ENCODE assay signal across 21 mouse cellular contexts in the genomic region with DNA sequence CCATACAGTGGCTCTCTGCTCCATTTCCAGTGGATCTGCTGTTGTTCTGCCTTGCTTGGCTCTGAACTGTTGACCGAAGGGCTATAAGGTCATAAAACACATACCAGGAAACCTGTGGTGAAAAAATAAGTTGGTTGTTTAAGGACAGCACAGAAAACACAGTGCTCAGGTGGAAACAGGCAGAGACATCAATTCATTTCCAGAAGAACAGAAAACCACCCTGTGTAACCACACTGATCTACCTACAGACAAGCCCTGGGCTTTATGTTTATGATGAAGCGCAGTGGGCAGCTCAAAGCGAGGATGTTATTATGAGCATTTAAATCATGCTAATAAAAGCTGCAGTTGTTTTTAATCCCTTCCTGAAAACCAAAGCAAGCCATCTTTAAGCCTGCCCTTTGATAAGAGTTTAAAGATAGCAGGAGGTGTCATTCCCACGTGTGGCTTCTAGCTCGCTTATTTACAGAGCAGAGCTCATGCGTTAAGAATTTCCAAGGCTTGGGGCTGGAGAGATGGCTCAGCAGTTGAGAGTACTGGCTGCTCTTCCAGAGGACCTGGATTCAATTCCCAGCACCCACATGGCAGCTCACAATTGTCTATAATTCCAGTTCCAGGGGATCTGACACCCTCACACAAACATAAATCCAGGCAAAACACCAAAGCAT. TPM values are rescaled to one million over a fixed set of nuclear protein-coding genes. Genes with fewer than 3 reads are reported as not detected.
DNase-seq lines count a peak whose midpoint lies in the region; ATAC-seq and TF ChIP-seq lines count a peak whose summit lies in the region.
"Had no signal": no experiment of that assay in that cellular context is flagged by ENCODE, and none has a peak within 500 bp of the region (broad histone marks: within the 10 kb centered on the region; RNA-seq: fewer than 3 reads in every experiment).

No protein-coding gene starts in this region.

- TF ChIP-seq POLR2A in lung, adult 2 months (IDR thresholded peaks at IDR 0.05; ENCODE audit: borderline replicate concordance, extremely low read depth, low read depth, low read length): no peak

- H3K4me1 ChIP-seq in heart, embryonic 13.5 days: peaks cover 35% of the 10 kb centered on the region
- H3K4me1 ChIP-seq in heart, embryonic 11.5 days (ENCODE audit: control insufficient read depth, insufficient read depth, low read length): no peaks in the 10 kb centered on the region
- peaks cover 22% of the 10 kb centered on the region for H3K4me1 ChIP-seq in lung, embryonic 16.5 days (replicated peaks; ENCODE audit: control insufficient read depth, insufficient read depth, low read length)
- peaks cover 18% of the 10 kb centered on the region for H3K4me1 ChIP-seq in lung, adult 2 months (ENCODE audit: control insufficient read depth, insufficient read depth, low read length)
- H3K4me1 ChIP-seq in hindbrain, embryonic 14.5 days (replicated peaks; ENCODE audit: control insufficient read depth, insufficient read depth, low read length): no peaks in the 10 kb centered on the region
- H3K4me1 ChIP-seq: forebrain, embryonic 13.5 days had no signal

- no peak overlapping the region for H3K4me3 ChIP-seq in heart, embryonic 13.5 days
- H3K4me3 ChIP-seq in heart, embryonic 11.5 days (ENCODE audit: low read depth, low read length): no peak overlapping the region
- no peak overlapping the region for H3K4me3 ChIP-seq in lung, embryonic 16.5 days (ENCODE audit: low read length)
- H3K4me3 ChIP-seq in lung, adult 2 months (replicated peaks; ENCODE audit: extremely low read depth, low read depth, low read length): no peak overlapping the region
- no peak overlapping the region for H3K4me3 ChIP-seq in hindbrain, embryonic 14.5 days (replicated peaks; ENCODE audit: low read length)
- H3K4me3 ChIP-seq: forebrain, embryonic 13.5 days; limb, embryonic 13.5 days; lung, embryonic 15.5 days; midbrain, embryonic 10.5 days; myocyte had no signal

- H3K27ac ChIP-seq in heart, embryonic 13.5 days (replicated peaks): peak overlapping the region; percentile 82
- no peak overlapping the region for H3K27ac ChIP-seq in heart, embryonic 11.5 days (ENCODE audit: low read depth, low read length)
- peak overlapping the region; percentile 74; the same call in 1 of the 2 replicates for H3K27ac ChIP-seq in lung, embryonic 16.5 days (ENCODE audit: low read length)
- H3K27ac ChIP-seq in hindbrain, embryonic 14.5 days: no peak overlapping the region
- H3K27ac ChIP-seq: forebrain, embryonic 13.5 days; limb, embryonic 13.5 days; liver, embryonic 14.5 days; midbrain, embryonic 10.5 days had no signal

- TF ChIP-seq CTCF in lung, adult 2 months (IDR thresholded peaks at IDR 0.05; ENCODE audit: insufficient read depth, low read length): no peak

- H3K36me3 ChIP-seq in heart, embryonic 13.5 days: no peaks in the 10 kb centered on the region
- no peaks in the 10 kb centered on the region for H3K36me3 ChIP-seq in heart, embryonic 11.5 days (ENCODE audit: control insufficient read depth, insufficient read depth, low read length)
- no peaks in the 10 kb centered on the region for H3K36me3 ChIP-seq in lung, embryonic 16.5 days (ENCODE audit: control insufficient read depth, insufficient read depth, low read length)
- H3K36me3 ChIP-seq in hindbrain, embryonic 14.5 days (replicated peaks; ENCODE audit: control insufficient read depth, insufficient read depth): no peaks in the 10 kb centered on the region
- H3K36me3 ChIP-seq: limb, embryonic 13.5 days; lung, embryonic 15.5 days; midbrain, embryonic 10.5 days had no signal

- no peak overlapping the region for H3K4me2 ChIP-seq in heart, embryonic 13.5 days
- no peak overlapping the region for H3K4me2 ChIP-seq in heart, embryonic 11.5 days
- H3K4me2 ChIP-seq in lung, embryonic 16.5 days (ENCODE audit: low read depth, low read length): no peak overlapping the region
- H3K4me2 ChIP-seq in hindbrain, embryonic 14.5 days (replicated peaks): no peak overlapping the region
- H3K4me2 ChIP-seq: forebrain, embryonic 13.5 days; limb, embryonic 13.5 days; lung, embryonic 15.5 days had no signal

- H3K9me3 ChIP-seq in heart, embryonic 13.5 days: 0 out of 2 replicates have a peak, but pooled peaks cover 5% of the 10 kb centered on the region
- H3K9me3 ChIP-seq in heart, embryonic 11.5 days (replicated peaks; ENCODE audit: control insufficient read depth, low read length): no peaks in the 10 kb centered on the region; the same call in 1 of the 2 replicates
- no peaks in the 10 kb centered on the region for H3K9me3 ChIP-seq in lung, embryonic 16.5 days (ENCODE audit: control insufficient read depth, low read length)
- no peaks in the 10 kb centered on the region for H3K9me3 ChIP-seq in hindbrain, embryonic 14.5 days (ENCODE audit: control insufficient read depth, low read length)
- H3K9me3 ChIP-seq: forebrain, embryonic 13.5 days; limb, embryonic 13.5 days; lung, embryonic 15.5 days; midbrain, embryonic 10.5 days had no signal

- no peaks in the 10 kb centered on the region for H3K27me3 ChIP-seq in heart, embryonic 13.5 days (replicated peaks)
- H3K27me3 ChIP-seq in heart, embryonic 11.5 days (ENCODE audit: control insufficient read depth, insufficient read depth, low read length): no peaks in the 10 kb centered on the region
- H3K27me3 ChIP-seq in lung, embryonic 16.5 days (ENCODE audit: control insufficient read depth, insufficient read depth, low read depth, low read length): no peaks in the 10 kb centered on the region
- no peaks in the 10 kb centered on the region for H3K27me3 ChIP-seq in hindbrain, embryonic 14.5 days (ENCODE audit: control insufficient read depth, insufficient read depth, low read length)
- H3K27me3 ChIP-seq: forebrain, embryonic 13.5 days; limb, embryonic 13.5 days; lung, embryonic 15.5 days had no signal

- WGBS in heart, embryonic 13.5 days: 55% methylated on average over 6 of the region's 6 CpGs
- 61% methylated on average over 6 of the region's 6 CpGs for WGBS in heart, embryonic 11.5 days (ENCODE audit: insufficient replicate concordance)
- 69% methylated on average over 6 of the region's 6 CpGs for WGBS in lung, embryonic 16.5 days
- WGBS in lung, adult 2 months: 57% methylated on average over 6 of the region's 6 CpGs
- WGBS in hindbrain, embryonic 14.5 days: 90% methylated on average over 6 of the region's 6 CpGs

- no peak for DNase-seq in lung, adult 2 months
- peak; percentile 31 for DNase-seq in skeletal muscle tissue, adult 2 months (ENCODE audit: low read depth, low spot score)
- no peak for DNase-seq in hindbrain, embryonic 14.5 days (ENCODE audit: low spot score)
- no peak for DNase-seq in right cerebral cortex, postnatal 36 days (ENCODE audit: low spot score in 2 of 2)
- DNase-seq: adrenal gland, postnatal 36 days; B cell, adult 2 months; cerebellum, adult 9-10 months; layer of hippocampus, adult 9-11 months; right cerebral cortex, adult 18-20 months; thymus, postnatal 14 days had no signal

- H3K9ac ChIP-seq in heart, embryonic 13.5 days: no peak overlapping the region
- no peak overlapping the region for H3K9ac ChIP-seq in heart, embryonic 11.5 days (ENCODE audit: low read depth, low read length)
- H3K9ac ChIP-seq in lung, embryonic 16.5 days (ENCODE audit: low read length): no peak overlapping the region
- H3K9ac ChIP-seq in hindbrain, embryonic 14.5 days: no peak overlapping the region
- H3K9ac ChIP-seq: forebrain, embryonic 13.5 days; limb, embryonic 13.5 days; liver, embryonic 14.5 days; lung, embryonic 15.5 days had no signal

- ATAC-seq in heart, embryonic 13.5 days (ENCODE audit: extremely low read depth, insufficient number of reproducible peaks, low FRiP score, low TSS enrichment): no peak
- no peak for ATAC-seq in heart, embryonic 11.5 days (replicated peaks; ENCODE audit: insufficient number of reproducible peaks, low FRiP score, low TSS enrichment)
- no peak for ATAC-seq in lung, embryonic 16.5 days (ENCODE audit: low read depth)
- peak; percentile 65 for ATAC-seq in activated CD4-positive, CD25-positive, alpha-beta regulatory T cell, adult 4 months
- no peak for ATAC-seq in hindbrain, embryonic 14.5 days (ENCODE audit: low FRiP score)
- ATAC-seq: forebrain, embryonic 13.5 days; midbrain, embryonic 16.5 days had no signal

RNA-seq across cellular contexts. Expression of a gene that starts 38.0 kb away (rescaled TPM):
- polyA plus RNA-seq in heart, embryonic 13.5 days (2015; fragmentation: Nextera tagmentation; extraction: Ambion mirVana): 9.7 and 10.2 TPM in 2 replicates
- polyA plus RNA-seq in heart, embryonic 11.5 days (2014; fragmentation: Nextera tagmentation; extraction: Ambion mirVana): 13.3 and 14.3 TPM in 2 replicates
- polyA plus RNA-seq in lung, embryonic 16.5 days (2015; fragmentation: Nextera tagmentation; extraction: Ambion mirVana): 16.4 and 17.6 TPM in 2 replicates
- 19.1 and 24.7 TPM in 2 replicates for polyA plus RNA-seq in lung, adult 2 months (2012; rRNA removed)
- polyA plus RNA-seq in activated CD4-positive, CD25-positive, alpha-beta regulatory T cell, adult 4 months (2017; shearing (Covaris generic)): 10 to 100 TPM; 16.4 to 18.0 TPM
- polyA plus RNA-seq in hindbrain, embryonic 14.5 days (2014; fragmentation: Nextera tagmentation; extraction: Ambion mirVana): 18.7 and 18.8 TPM in 2 replicates

RNA-seq across cellular contexts. Expression of a gene that starts 40.8 kb away (rescaled TPM):
- polyA plus RNA-seq in heart, embryonic 13.5 days (2015; fragmentation: Nextera tagmentation; extraction: Ambion mirVana): 281 and 299 TPM in 2 replicates
- 342 and 382 TPM in 2 replicates for polyA plus RNA-seq in heart, embryonic 11.5 days (2014; fragmentation: Nextera tagmentation; extraction: Ambion mirVana)
- 437 and 492 TPM in 2 replicates for polyA plus RNA-seq in lung, embryonic 16.5 days (2015; fragmentation: Nextera tagmentation; extraction: Ambion mirVana)
- polyA plus RNA-seq in lung, adult 2 months (2012; rRNA removed): 3.0 and 13.6 TPM in 2 replicates
- polyA plus RNA-seq in activated CD4-positive, CD25-positive, alpha-beta regulatory T cell, adult 4 months (2017; shearing (Covaris generic)): 100 to 1,000 TPM; 202 to 218 TPM
- polyA plus RNA-seq in hindbrain, embryonic 14.5 days (2014; fragmentation: Nextera tagmentation; extraction: Ambion mirVana): 150 and 177 TPM in 2 replicates

Comparison
In these comparisons a context has a peak if more than half of its experiments do, and no peak if none do; other contexts are left out.
1. H3K27ac ChIP-seq: peak in heart, embryonic 13.5 days (single experiment) and lung, embryonic 16.5 days (single experiment); none in heart, embryonic 11.5 days (single experiment) and hindbrain, embryonic 14.5 days (single experiment).
2. RNA of a gene that starts 40.8 kb away (polyA plus RNA-seq): 437 to 492 TPM in lung, embryonic 16.5 days, 342 to 382 TPM in heart, embryonic 11.5 days, 281 to 299 TPM in heart, embryonic 13.5 days, 202 to 218 TPM in activated CD4-positive, CD25-positive, alpha-beta regulatory T cell, adult 4 months and 150 to 177 TPM in hindbrain, embryonic 14.5 days; 3.0 to 13.6 TPM in lung, adult 2 months; every median in the first group is over 10 times any median in the second.